Mouse (Mus musculus) testis, postnatal 10 days (tissue): Measurements from ENCODE around the gene Ldlrad2.
A peak's percentile ranks its signal among the peaks of the same experiment; 100 is the strongest.

Experiments
- DNase-seq: peaks from one replicate; pipeline ENCODE4 v3.0.0; 2021; ENCODE audit warnings: low spot score

The Ldlrad2 gene

GRCm38 (mm10) chr4:137546003-137546525, 28.3 kb downstream of the Ldlrad2 start:
- peak; percentile 74 for DNase-seq

- no peak for DNase-seq
These were observed 28.8 kb downstream of the Ldlrad2 start for GRCm38 (mm10) chr4:137545568-137545967.

DNA sequence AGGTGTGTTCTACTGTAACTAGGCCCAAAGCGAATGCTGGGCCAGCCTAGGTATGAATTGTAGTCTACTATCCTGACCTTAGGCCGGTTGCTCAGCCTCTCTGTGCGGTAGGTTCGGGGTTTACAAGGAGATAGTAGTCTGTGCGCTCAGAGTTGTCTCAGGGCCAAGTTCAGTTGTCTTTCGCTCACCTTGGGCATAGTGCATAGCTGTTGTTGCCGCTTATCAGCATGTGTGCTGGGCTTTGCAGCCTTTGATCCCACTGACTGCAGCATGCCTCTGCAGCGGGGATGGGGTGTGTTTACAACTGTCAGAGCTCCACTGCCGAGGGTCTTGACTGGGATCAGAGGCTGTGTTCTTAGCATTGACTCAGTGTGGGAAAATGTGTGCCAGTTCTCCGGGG, 31.4 kb downstream of the Ldlrad2 start:
- DNase-seq = no peak

DNA sequence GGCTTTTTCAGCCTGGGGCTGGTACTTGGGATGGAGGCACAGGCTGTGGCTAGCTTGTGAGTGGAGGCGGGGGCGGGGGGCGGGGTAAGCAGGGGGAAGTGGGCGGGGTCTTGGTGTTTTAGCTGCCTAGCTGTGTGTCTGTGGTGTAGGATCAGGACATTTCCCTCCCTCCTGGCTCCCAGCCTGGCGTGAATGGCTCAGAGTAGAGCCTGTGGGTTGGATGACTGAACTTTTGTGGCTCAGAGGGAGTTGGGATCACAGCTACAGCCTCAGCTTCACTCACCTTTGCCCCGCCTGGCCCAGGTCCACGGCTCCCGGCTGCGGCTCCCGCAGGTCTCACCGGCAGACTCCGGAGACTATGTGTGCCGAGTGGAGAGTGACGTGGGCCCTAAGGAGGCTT, 34.0 kb downstream of the Ldlrad2 start:
- DNase-seq = no peak

DNA sequence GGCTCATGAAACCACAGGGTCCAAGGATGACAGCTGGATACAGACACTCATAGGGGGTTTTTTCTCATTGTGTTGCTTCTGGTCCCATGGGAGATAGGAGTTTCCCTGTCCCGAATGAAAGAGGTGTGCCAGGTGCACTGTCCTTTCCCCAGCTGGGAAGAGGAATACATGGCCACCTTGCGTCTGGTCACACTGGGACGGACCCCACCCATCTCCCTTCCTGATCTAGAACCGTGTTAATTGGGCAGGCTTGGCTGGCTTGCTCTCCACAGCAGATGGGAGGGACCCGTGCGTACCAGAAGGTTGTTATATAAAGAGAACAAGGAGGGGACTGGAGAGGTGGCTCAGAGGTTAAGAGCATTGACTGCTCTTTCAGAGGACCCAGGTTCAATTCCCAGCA, 46.5 kb downstream of the Ldlrad2 start:
- DNase-seq = no peak

DNA sequence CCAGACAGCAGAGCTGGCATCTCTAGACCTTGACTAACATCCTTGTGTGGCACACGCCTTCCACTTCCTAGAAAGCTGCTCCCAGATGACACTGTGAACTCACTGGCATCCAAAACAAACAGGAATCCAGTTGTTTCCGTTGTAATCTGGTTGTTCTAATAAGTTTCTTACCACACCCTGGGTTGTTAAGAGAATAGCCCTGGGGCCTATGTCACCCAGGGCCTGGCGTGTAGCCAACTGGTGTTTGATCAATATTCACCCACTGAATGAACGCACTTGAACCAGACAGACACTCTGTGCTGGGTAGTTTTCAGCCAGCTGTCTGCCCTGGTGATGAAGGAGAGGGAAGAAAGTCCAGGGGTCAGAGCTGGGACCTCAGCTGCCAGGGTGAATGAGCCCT, 47.0 kb downstream of the Ldlrad2 start:
- DNase-seq = peak; percentile 61

DNA sequence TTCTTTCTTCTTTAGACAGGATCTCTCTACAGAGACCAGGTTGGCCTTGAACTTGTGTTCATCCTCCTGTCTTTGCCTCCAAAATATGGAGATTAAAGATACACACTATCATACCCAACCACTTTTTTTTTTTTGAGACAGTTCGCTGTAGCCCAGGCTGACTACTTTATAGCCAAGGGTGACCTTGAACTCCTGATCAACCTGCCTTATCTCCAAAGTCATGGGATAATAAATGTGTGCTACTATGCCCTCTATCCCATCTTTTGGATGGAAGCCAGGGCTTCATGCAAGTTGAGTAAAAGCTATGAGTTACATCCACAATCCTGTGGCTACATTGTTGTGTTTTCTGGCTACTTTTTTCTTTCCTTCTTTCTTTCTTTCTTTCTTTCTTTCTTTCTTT, 48.9 kb downstream of the Ldlrad2 start:
- no peak for DNase-seq
